Mouse (Mus musculus): ENCODE results near the gene Gm49380. TPM values are rescaled to one million over a fixed set of nuclear protein-coding genes. Genes with fewer than 3 reads are reported as not detected.

Gm49380 gene
- total and polyA plus RNA-seq, 3 experiments, result 0.21 to 0.23 TPM; not detected in 1

- peaks cover 5% of the 10 kb centered on the region; the same call in 1 of the 2 replicates for H3K27me3 ChIP-seq (ENCODE audit: control insufficient read depth, insufficient read depth, low read length)
- WGBS, result 72% methylated on average over 14 of the region's 14 CpGs
- no peak for DNase-seq
- no peak overlapping the region for H3K4me3 ChIP-seq
- no peaks in the 10 kb centered on the region for H3K79me2 ChIP-seq (replicated peaks; ENCODE audit: control insufficient read depth, insufficient read depth, low read length)
- no peak overlapping the region for H3K9ac ChIP-seq (ENCODE audit: low read depth, low read length)
- H3K27ac ChIP-seq, result no peak overlapping the region
- H3K36me3 ChIP-seq (ENCODE audit: control insufficient read depth, insufficient read depth, low read length), result no peaks in the 10 kb centered on the region
- H3K4me1 ChIP-seq (ENCODE audit: control insufficient read depth, insufficient read depth, low read length), result no peaks in the 10 kb centered on the region
- TF ChIP-seq CTCF (IDR thresholded peaks at IDR 0.05) (no peak), EP300 (IDR thresholded peaks at IDR 0.05; ENCODE audit: insufficient read depth, low read depth, low read length) (no peak), POLR2A (IDR thresholded peaks at IDR 0.05; ENCODE audit: insufficient read depth, low read depth, low read length) (no peak)
- intact Hi-C loops (cut with DNase I), result no loop called here
These were observed 65.5 kb downstream of the Gm49380 start for GRCm38 (mm10) chr9:44047571-44048490.

GRCm38 (mm10) chr9:44047071-44047470, 66.2 kb downstream of the Gm49380 start:
- no peaks in the 10 kb centered on the region for H3K79me2 ChIP-seq (replicated peaks; ENCODE audit: control insufficient read depth, insufficient read depth, low read length)
- no peak overlapping the region for H3K27ac ChIP-seq
- intact Hi-C loops (cut with DNase I), result no loop called here
- TF ChIP-seq POLR2A (IDR thresholded peaks at IDR 0.05; ENCODE audit: insufficient read depth, low read depth, low read length) (no peak), CTCF (IDR thresholded peaks at IDR 0.05) (no peak), EP300 (IDR thresholded peaks at IDR 0.05; ENCODE audit: insufficient read depth, low read depth, low read length) (no peak)
- H3K4me1 ChIP-seq (ENCODE audit: control insufficient read depth, insufficient read depth, low read length), result no peaks in the 10 kb centered on the region
- H3K27me3 ChIP-seq (ENCODE audit: control insufficient read depth, insufficient read depth, low read length), result peaks cover 5% of the 10 kb centered on the region; the same call in 1 of the 2 replicates
- H3K36me3 ChIP-seq (ENCODE audit: control insufficient read depth, insufficient read depth, low read length), result no peaks in the 10 kb centered on the region
- no peak for DNase-seq
- no peak overlapping the region for H3K4me3 ChIP-seq
- no peak overlapping the region for H3K9ac ChIP-seq (ENCODE audit: low read depth, low read length)
- 64% methylated on average over 6 of the region's 6 CpGs for WGBS

GRCm38 (mm10) chr9:44046426-44046825, 66.9 kb downstream of the Gm49380 start:
- no peak overlapping the region for H3K9ac ChIP-seq (ENCODE audit: low read depth, low read length)
- no peaks in the 10 kb centered on the region for H3K4me1 ChIP-seq (ENCODE audit: control insufficient read depth, insufficient read depth, low read length)
- H3K36me3 ChIP-seq (ENCODE audit: control insufficient read depth, insufficient read depth, low read length), result no peaks in the 10 kb centered on the region
- no peaks in the 10 kb centered on the region for H3K79me2 ChIP-seq (replicated peaks; ENCODE audit: control insufficient read depth, insufficient read depth, low read length)
- H3K27me3 ChIP-seq (ENCODE audit: control insufficient read depth, insufficient read depth, low read length), result peaks cover 5% of the 10 kb centered on the region; the same call in 1 of the 2 replicates
- no peak for TF ChIP-seq POLR2A (IDR thresholded peaks at IDR 0.05; ENCODE audit: insufficient read depth, low read depth, low read length)
- TF ChIP-seq CTCF (IDR thresholded peaks at IDR 0.05), result no peak
- no peak for TF ChIP-seq EP300 (IDR thresholded peaks at IDR 0.05; ENCODE audit: insufficient read depth, low read depth, low read length)
- WGBS, result 79% methylated on average over 12 of the region's 12 CpGs
- no peak for DNase-seq
- intact Hi-C loops (cut with DNase I), result no loop called here
- H3K4me3 ChIP-seq, result no peak overlapping the region
- H3K27ac ChIP-seq, result no peak overlapping the region

GRCm38 (mm10) chr9:44045884-44046272, 67.4 kb downstream of the Gm49380 start:
- Histone ChIP-seq H3K9ac (ENCODE audit: low read depth, low read length) (no peak overlapping the region), H3K36me3 (ENCODE audit: control insufficient read depth, insufficient read depth, low read length) (no peaks in the 10 kb centered on the region), H3K79me2 (replicated peaks; ENCODE audit: control insufficient read depth, insufficient read depth, low read length) (no peaks in the 10 kb centered on the region), H3K27me3 (ENCODE audit: control insufficient read depth, insufficient read depth, low read length) (peaks cover 5% of the 10 kb centered on the region; the same call in 1 of the 2 replicates), H3K4me1 (ENCODE audit: control insufficient read depth, insufficient read depth, low read length) (no peaks in the 10 kb centered on the region), H3K27ac (no peak overlapping the region), H3K4me3 (no peak overlapping the region)
- no peak for TF ChIP-seq CTCF (IDR thresholded peaks at IDR 0.05)
- no peak for TF ChIP-seq POLR2A (IDR thresholded peaks at IDR 0.05; ENCODE audit: insufficient read depth, low read depth, low read length)
- no peak for TF ChIP-seq EP300 (IDR thresholded peaks at IDR 0.05; ENCODE audit: insufficient read depth, low read depth, low read length)
- DNase-seq, result no peak
- intact Hi-C loops (cut with DNase I), result no loop called here
- 80% methylated on average over 5 of the region's 5 CpGs for WGBS

GRCm38 (mm10) chr9:44045158-44045883, 68.0 kb downstream of the Gm49380 start:
- DNase-seq, result no peak
- Histone ChIP-seq H3K4me1 (ENCODE audit: control insufficient read depth, insufficient read depth, low read length) (no peaks in the 10 kb centered on the region), H3K9ac (ENCODE audit: low read depth, low read length) (no peak overlapping the region), H3K27me3 (ENCODE audit: control insufficient read depth, insufficient read depth, low read length) (peaks cover 5% of the 10 kb centered on the region; the same call in 1 of the 2 replicates), H3K4me3 (no peak overlapping the region), H3K79me2 (replicated peaks; ENCODE audit: control insufficient read depth, insufficient read depth, low read length) (no peaks in the 10 kb centered on the region), H3K27ac (no peak overlapping the region), H3K36me3 (ENCODE audit: control insufficient read depth, insufficient read depth, low read length) (no peaks in the 10 kb centered on the region)
- intact Hi-C loops (cut with DNase I), result no loop called here
- 83% methylated on average over 3 of the region's 3 CpGs for WGBS
- no peak for TF ChIP-seq CTCF (IDR thresholded peaks at IDR 0.05)
- no peak for TF ChIP-seq POLR2A (IDR thresholded peaks at IDR 0.05; ENCODE audit: insufficient read depth, low read depth, low read length)
- no peak for TF ChIP-seq EP300 (IDR thresholded peaks at IDR 0.05; ENCODE audit: insufficient read depth, low read depth, low read length)
